Mouse (Mus musculus) forebrain, embryonic 10.5 days (tissue): Measurements from ENCODE around the gene Nt5c. TPM values are rescaled to one million over a fixed set of nuclear protein-coding genes. Genes with fewer than 3 reads are reported as not detected.
A peak's percentile ranks its signal among the peaks of the same experiment; 100 is the strongest.

Experiments
- DNase-seq: peaks from one replicate; pipeline ENCODE4 v3.0.0-alpha.2; 2017; ENCODE audit warnings: low spot score; ENCODE audit errors: extremely low spot score
- H3K27ac ChIP-seq: fragments of 300-500 bp; sonication (generic); 2 replicates; pipeline ENCODE4 v1.5.1; 2016; ENCODE audit warnings: mild to moderate bottlenecking
- H3K27me3 ChIP-seq: fragments of 300-500 bp; sonication (generic); 2 replicates; pipeline ENCODE4 v1.6.1; 2016; ENCODE audit warnings: mild to moderate bottlenecking; ENCODE audit not compliant: poor library complexity, severe bottlenecking
- H3K36me3 ChIP-seq: fragments of 300-500 bp; sonication (generic); replicated peaks from 2 replicates; pipeline ENCODE4 v1.6.1; 2016; ENCODE audit warnings: mild to moderate bottlenecking, moderate library complexity
- H3K4me1 ChIP-seq: fragments of 300-500 bp; sonication (generic); 2 replicates; pipeline ENCODE4 v1.6.1; 2016
- H3K4me3 ChIP-seq: fragments of 300-500 bp; sonication (generic); 2 replicates; pipeline ENCODE4 v1.5.1; 2016; ENCODE audit warnings: mild to moderate bottlenecking, moderate library complexity
- H3K9me3 ChIP-seq: fragments of 300-500 bp; sonication (generic); 2 replicates; pipeline ENCODE4 v1.6.1; 2016; ENCODE audit warnings: mild to moderate bottlenecking, moderate library complexity
- WGBS: fragments of 180-500 bp; shearing (Covaris S2); methylation state at CpG from one replicate; pipeline ENCODE4 v1.1.7; 2016; 5-methylcytosine and 5-hydroxymethylcytosine counted together
- polyA plus RNA-seq: library from polyadenylated mRNA; unstranded; fragments of >200 nt; fragmentation: Nextera tagmentation; extraction: Ambion mirVana; gene quantifications from 2 replicates; pipeline ENCODE4 v1.2.1, GENCODE M21; 2016

The Nt5c gene
- polyA plus RNA-seq, 1 experiment from 2014 or later: 94.5 TPM

GRCm38 (mm10) chr11:115475758-115476237 lies 15.9 kb downstream of the Nt5c start:
- no peak for DNase-seq
- no peaks in the 10 kb centered on the region for H3K27me3 ChIP-seq
- peaks cover 56% of the 10 kb centered on the region for H3K4me1 ChIP-seq
- H3K36me3 ChIP-seq: peaks cover 7% of the 10 kb centered on the region; the same call in 1 of the 2 replicates
- 4% methylated on average over 28 of the region's 28 CpGs for WGBS
- H3K27ac ChIP-seq: peak overlapping the region; percentile 85
- H3K4me3 ChIP-seq: peak overlapping the region; percentile 93
- no peaks in the 10 kb centered on the region for H3K9me3 ChIP-seq

DNA sequence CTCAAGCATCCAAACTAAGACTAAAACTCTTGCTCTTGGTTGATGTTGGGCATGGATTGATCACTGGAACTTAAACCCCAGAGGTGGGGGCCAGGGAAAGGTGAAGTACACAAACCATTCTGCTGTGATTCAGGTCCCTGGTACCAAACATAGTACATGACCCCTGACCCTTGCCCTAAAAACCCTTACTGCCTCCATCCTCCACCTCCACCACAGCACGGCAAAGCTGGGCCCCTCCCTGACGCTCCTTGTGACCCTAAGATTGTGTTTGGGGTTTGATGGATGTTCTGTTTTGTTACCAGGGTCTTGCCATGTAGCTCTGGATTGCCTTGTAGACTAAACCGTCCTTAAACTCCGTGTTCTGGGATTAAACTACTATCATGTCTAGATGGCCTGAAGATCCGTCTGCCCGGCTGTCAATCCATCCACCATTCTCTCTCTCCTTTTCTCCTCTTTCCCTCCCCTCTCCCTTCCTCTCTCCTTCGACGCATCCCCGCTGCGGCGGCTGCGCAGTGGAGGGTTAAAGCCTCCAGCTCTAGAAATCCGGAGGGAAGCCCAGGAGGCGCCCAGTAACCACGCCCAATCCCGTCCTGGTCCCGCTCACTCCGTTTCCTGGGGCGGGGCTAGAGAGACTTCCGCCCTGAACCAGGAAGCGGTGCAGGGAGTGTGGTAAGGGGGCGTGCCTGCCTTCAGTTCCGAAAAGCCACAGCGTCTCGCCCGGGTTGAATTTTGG lies 16.5 kb downstream of the Nt5c start, which contains the start of gene Armc7:
Gene Armc7 (plus strand): TSS at position 643 of the 733 bp plus-strand sequence.
- peak; percentile 94 for DNase-seq
- peak within 1 kb of the TSS; percentile 85 for H3K27ac ChIP-seq
- peaks cover 5% of the 10 kb centered on the region; the same call in 1 of the 2 replicates for H3K36me3 ChIP-seq
- no peaks in the 10 kb centered on the region for H3K9me3 ChIP-seq
- WGBS: 2% methylated on average over 26 of the region's 26 CpGs
- peak within 1 kb of the TSS; percentile 93 for H3K4me3 ChIP-seq
- H3K4me1 ChIP-seq: peaks cover 56% of the 10 kb centered on the region
- H3K27me3 ChIP-seq: no peaks in the 10 kb centered on the region

GRCm38 (mm10) chr11:115473626-115474275 lies 17.9 kb downstream of the Nt5c start:
- peak; percentile 91 for DNase-seq
- Histone ChIP-seq H3K4me3 (peak overlapping the region; percentile 13), H3K4me1 (peaks cover 56% of the 10 kb centered on the region), H3K9me3 (no peaks in the 10 kb centered on the region), H3K27me3 (no peaks in the 10 kb centered on the region), H3K27ac (peak overlapping the region; percentile 85), H3K36me3 (no peaks in the 10 kb centered on the region)
- WGBS: 25% methylated on average over 15 of the region's 15 CpGs

- no peaks in the 10 kb centered on the region for H3K9me3 ChIP-seq
- H3K4me3 ChIP-seq: no peak overlapping the region
- no peaks in the 10 kb centered on the region for H3K27me3 ChIP-seq
- peak overlapping the region; percentile 85 for H3K27ac ChIP-seq
- no peaks in the 10 kb centered on the region for H3K36me3 ChIP-seq
- DNase-seq: no peak
- WGBS: 89% methylated on average over 7 of the region's 7 CpGs
- H3K4me1 ChIP-seq: peaks cover 60% of the 10 kb centered on the region
Observed at GRCm38 (mm10) chr11:115472183-115472582, 19.5 kb downstream of the Nt5c start.

DNA sequence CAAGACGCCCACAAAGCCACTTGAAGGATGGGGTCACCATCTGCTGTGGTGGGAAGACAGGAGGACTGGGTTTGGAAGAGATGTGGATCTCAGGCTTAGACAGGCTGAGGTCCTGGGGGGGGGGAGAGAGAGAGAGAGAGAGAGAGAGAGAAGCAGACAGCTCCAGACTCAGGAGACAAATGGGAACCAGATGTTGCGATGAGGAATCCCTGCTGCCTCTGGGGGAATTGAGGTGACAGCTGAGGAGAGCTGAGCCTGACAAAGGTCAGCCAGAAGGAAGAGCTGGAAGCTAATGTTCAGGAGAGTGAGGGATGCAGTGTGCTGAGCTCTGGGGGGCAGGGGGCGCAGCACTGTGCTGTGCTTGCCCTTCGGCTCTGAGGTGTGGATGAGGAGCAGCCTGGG lies 24.4 kb downstream of the Nt5c start:
- Histone ChIP-seq H3K4me1 (peaks cover 16% of the 10 kb centered on the region), H3K9me3 (no peaks in the 10 kb centered on the region), H3K27ac (peak overlapping the region; percentile 73), H3K27me3 (peaks cover 3% of the 10 kb centered on the region; the same call in 1 of the 2 replicates), H3K4me3 (no peak overlapping the region), H3K36me3 (no peaks in the 10 kb centered on the region)
- WGBS: 45% methylated on average over 4 of the region's 4 CpGs
- DNase-seq: no peak

GRCm38 (mm10) chr11:115464851-115465250 lies 26.8 kb downstream of the Nt5c start:
- H3K27ac ChIP-seq: no peak overlapping the region
- no peak for DNase-seq
- H3K9me3 ChIP-seq: no peaks in the 10 kb centered on the region
- peaks cover 9% of the 10 kb centered on the region; the same call in 1 of the 2 replicates for H3K27me3 ChIP-seq
- peaks cover 24% of the 10 kb centered on the region for H3K4me1 ChIP-seq
- WGBS: 92% methylated on average over 8 of the region's 8 CpGs
- H3K36me3 ChIP-seq: no peaks in the 10 kb centered on the region
- no peak overlapping the region for H3K4me3 ChIP-seq

- Histone ChIP-seq H3K36me3 (no peaks in the 10 kb centered on the region), H3K27ac (no peak overlapping the region), H3K9me3 (no peaks in the 10 kb centered on the region), H3K27me3 (peaks cover 9% of the 10 kb centered on the region; the same call in 1 of the 2 replicates), H3K4me3 (no peak overlapping the region), H3K4me1 (peaks cover 24% of the 10 kb centered on the region)
- no peak for DNase-seq
- WGBS: 80% methylated on average over 11 of the region's 11 CpGs
Observed at GRCm38 (mm10) chr11:115463397-115463796, 28.3 kb downstream of the Nt5c start.

- H3K27ac ChIP-seq: no peak within 1 kb of the TSS
- WGBS: 80% methylated on average over 16 of the region's 16 CpGs
Observed at GRCm38 (mm10) chr11:115462243-115462891, 29.3 kb downstream of the Nt5c start, which contains the start of gene Slc16a5. Gene Slc16a5 (plus strand): TSS chr11:115462474.

DNA sequence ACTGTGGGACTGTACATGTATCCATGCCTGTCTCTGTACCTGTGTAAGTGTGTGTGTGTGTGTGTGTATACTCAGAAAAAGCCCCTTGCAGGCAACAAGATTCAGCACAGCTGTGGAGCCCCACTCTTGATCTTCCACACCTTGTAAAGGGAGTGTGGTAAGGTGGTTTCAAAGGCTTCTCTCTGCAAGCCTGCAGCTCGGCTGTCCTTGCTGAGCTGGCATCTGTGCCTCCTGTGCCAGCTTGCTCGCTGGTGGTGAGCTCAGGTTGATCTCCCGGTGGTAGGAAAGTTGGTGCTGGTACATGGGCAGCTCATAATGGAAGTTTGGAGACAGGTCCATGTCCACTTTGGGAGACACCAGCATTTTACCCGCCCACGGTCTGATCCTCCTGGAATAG lies 29.8 kb downstream of the Nt5c start:
- no peaks in the 10 kb centered on the region for H3K36me3 ChIP-seq
- peaks cover 9% of the 10 kb centered on the region; the same call in 1 of the 2 replicates for H3K27me3 ChIP-seq
- H3K4me3 ChIP-seq: no peak overlapping the region
- DNase-seq: no peak
- H3K27ac ChIP-seq: no peak overlapping the region
- no peaks in the 10 kb centered on the region for H3K9me3 ChIP-seq
- H3K4me1 ChIP-seq: peaks cover 27% of the 10 kb centered on the region
- 70% methylated on average over 5 of the region's 5 CpGs for WGBS

More at GRCm38 (mm10) chr11:115462243-115462891, 29.3 kb downstream of the Nt5c start, which contains the start of gene Slc16a5:
- peaks cover 9% of the 10 kb centered on the region; the same call in 1 of the 2 replicates for H3K27me3 ChIP-seq
- no peaks in the 10 kb centered on the region for H3K36me3 ChIP-seq
- DNase-seq: no peak
- H3K9me3 ChIP-seq: no peaks in the 10 kb centered on the region
- H3K4me1 ChIP-seq: peaks cover 27% of the 10 kb centered on the region
- H3K4me3 ChIP-seq: no peak within 1 kb of the TSS

DNA sequence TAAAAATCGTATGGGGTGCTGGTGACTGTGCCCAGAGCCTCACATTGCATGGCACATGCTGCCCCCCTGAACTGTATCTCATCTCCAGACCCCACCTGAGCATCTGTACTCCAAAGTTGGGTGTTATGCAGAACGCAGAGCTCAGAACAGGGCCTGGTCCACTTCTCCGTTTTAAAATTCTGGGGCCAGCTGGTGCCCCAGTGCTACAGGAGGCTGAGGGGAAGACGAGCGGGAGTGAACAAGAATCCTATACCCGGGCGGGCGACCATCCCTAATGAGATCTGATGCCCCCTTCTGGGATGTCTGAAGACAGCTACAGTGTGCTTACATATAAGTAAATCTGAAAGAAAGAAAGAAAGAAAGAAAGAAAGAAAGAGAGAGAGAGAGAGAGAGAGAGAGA lies 30.7 kb downstream of the Nt5c start:
- Histone ChIP-seq H3K27me3 (peaks cover 9% of the 10 kb centered on the region; the same call in 1 of the 2 replicates), H3K4me3 (no peak overlapping the region), H3K9me3 (no peaks in the 10 kb centered on the region), H3K4me1 (peaks cover 25% of the 10 kb centered on the region), H3K36me3 (no peaks in the 10 kb centered on the region), H3K27ac (no peak overlapping the region)
- no peak for DNase-seq
- WGBS: 22% methylated on average over 8 of the region's 8 CpGs

GRCm38 (mm10) chr11:115457405-115457804 lies 34.3 kb downstream of the Nt5c start:
- 0 out of 2 replicates have a peak, but pooled peaks cover 7% of the 10 kb centered on the region for H3K9me3 ChIP-seq
- H3K4me3 ChIP-seq: no peak overlapping the region
- H3K4me1 ChIP-seq: peaks cover 25% of the 10 kb centered on the region
- H3K36me3 ChIP-seq: no peaks in the 10 kb centered on the region
- WGBS: 46% methylated on average over 6 of the region's 6 CpGs
- peak overlapping the region; percentile 51; the same call in 1 of the 2 replicates for H3K27ac ChIP-seq
- 0 out of 2 replicates have a peak, but pooled peaks cover 5% of the 10 kb centered on the region for H3K27me3 ChIP-seq
- no peak for DNase-seq

- Histone ChIP-seq H3K36me3 (no peaks in the 10 kb centered on the region), H3K9me3 (0 out of 2 replicates have a peak, but pooled peaks cover 7% of the 10 kb centered on the region), H3K27me3 (no peaks in the 10 kb centered on the region), H3K4me3 (no peak overlapping the region), H3K27ac (no peak overlapping the region), H3K4me1 (peaks cover 18% of the 10 kb centered on the region)
- no peak for DNase-seq
- WGBS: 94% methylated on average over 5 of the region's 5 CpGs
Observed at GRCm38 (mm10) chr11:115456182-115456581, 35.5 kb downstream of the Nt5c start.
